Mouse (Mus musculus): ENCODE measurements at regions not wholly inside any gene's neighbourhood (a gene's known extent, or its start where the extent isn't known, plus 50 kb on each side); places are given as distances from the start of the nearest gene placed in this dataset.

GRCm38 (mm10) chr1:91692709-91693460, 108.4 kb upstream of the Twist2 start:
- WGBS, result 72% methylated on average over 9 of the region's 9 CpGs
- H3K27me3 ChIP-seq (ENCODE audit: control insufficient read depth, insufficient read depth, low read length), result no peaks in the 10 kb centered on the region
- no peaks in the 10 kb centered on the region for H3K9me3 ChIP-seq (ENCODE audit: control insufficient read depth, low read length)
- no peak overlapping the region for H3K4me3 ChIP-seq (ENCODE audit: low read length)
- no peaks in the 10 kb centered on the region for H3K36me3 ChIP-seq (ENCODE audit: control insufficient read depth, insufficient read depth, low read length)
- H3K4me1 ChIP-seq (ENCODE audit: control insufficient read depth, insufficient read depth, low read length), result no peaks in the 10 kb centered on the region
- no peak overlapping the region for H3K4me2 ChIP-seq (replicated peaks; ENCODE audit: low read depth, low read length)
- no peak overlapping the region for H3K27ac ChIP-seq (ENCODE audit: low read depth, low read length)
- no peak for ATAC-seq (ENCODE audit: low FRiP score, low TSS enrichment)
- H3K9ac ChIP-seq (ENCODE audit: low read depth, low read length), result no peak overlapping the region

- H3K4me2 ChIP-seq (replicated peaks; ENCODE audit: low read depth, low read length), result no peak overlapping the region
- H3K9ac ChIP-seq (ENCODE audit: low read depth, low read length), result no peak overlapping the region
- H3K36me3 ChIP-seq (ENCODE audit: control insufficient read depth, insufficient read depth, low read length), result no peaks in the 10 kb centered on the region
- H3K4me3 ChIP-seq (ENCODE audit: low read length), result no peak overlapping the region
- 62% methylated on average over 8 of the region's 8 CpGs for WGBS
- no peak for ATAC-seq (ENCODE audit: low FRiP score, low TSS enrichment)
- H3K27me3 ChIP-seq (ENCODE audit: control insufficient read depth, insufficient read depth, low read length), result 0 out of 2 replicates have a peak, but pooled peaks cover 8% of the 10 kb centered on the region
- no peaks in the 10 kb centered on the region for H3K9me3 ChIP-seq (ENCODE audit: control insufficient read depth, low read length)
- H3K27ac ChIP-seq (ENCODE audit: low read depth, low read length), result no peak overlapping the region
- no peaks in the 10 kb centered on the region for H3K4me1 ChIP-seq (ENCODE audit: control insufficient read depth, insufficient read depth, low read length)
These were observed 104.2 kb upstream of the Twist2 start for GRCm38 (mm10) chr1:91697053-91697452.

GRCm38 (mm10) chr1:91701475-91701874, 99.8 kb upstream of the Twist2 start:
- 80% methylated on average over 12 of the region's 12 CpGs for WGBS

GRCm38 (mm10) chr1:91702021-91702420, 99.2 kb upstream of the Twist2 start:
- no peak overlapping the region for H3K27ac ChIP-seq (ENCODE audit: low read depth, low read length)
- 83% methylated on average over 6 of the region's 6 CpGs for WGBS
- H3K4me3 ChIP-seq (ENCODE audit: low read length), result no peak overlapping the region
- no peaks in the 10 kb centered on the region for H3K4me1 ChIP-seq (ENCODE audit: control insufficient read depth, insufficient read depth, low read length)
- H3K4me2 ChIP-seq (replicated peaks; ENCODE audit: low read depth, low read length), result no peak overlapping the region
- no peak for ATAC-seq (ENCODE audit: low FRiP score, low TSS enrichment)
- no peak overlapping the region for H3K9ac ChIP-seq (ENCODE audit: low read depth, low read length)
- H3K27me3 ChIP-seq (ENCODE audit: control insufficient read depth, insufficient read depth, low read length), result 0 out of 2 replicates have a peak, but pooled peaks cover 8% of the 10 kb centered on the region
- no peaks in the 10 kb centered on the region for H3K9me3 ChIP-seq (ENCODE audit: control insufficient read depth, low read length)
- H3K36me3 ChIP-seq (ENCODE audit: control insufficient read depth, insufficient read depth, low read length), result no peaks in the 10 kb centered on the region

More at GRCm38 (mm10) chr1:91701475-91701874, 99.8 kb upstream of the Twist2 start:
- no peak overlapping the region for H3K4me2 ChIP-seq (replicated peaks; ENCODE audit: low read depth, low read length)
- H3K36me3 ChIP-seq (ENCODE audit: control insufficient read depth, insufficient read depth, low read length), result no peaks in the 10 kb centered on the region
- ATAC-seq (ENCODE audit: low FRiP score, low TSS enrichment), result no peak
- no peak overlapping the region for H3K9ac ChIP-seq (ENCODE audit: low read depth, low read length)
- no peak overlapping the region for H3K27ac ChIP-seq (ENCODE audit: low read depth, low read length)
- 0 out of 2 replicates have a peak, but pooled peaks cover 8% of the 10 kb centered on the region for H3K27me3 ChIP-seq (ENCODE audit: control insufficient read depth, insufficient read depth, low read length)
- H3K9me3 ChIP-seq (ENCODE audit: control insufficient read depth, low read length), result no peaks in the 10 kb centered on the region
- no peak overlapping the region for H3K4me3 ChIP-seq (ENCODE audit: low read length)
- no peaks in the 10 kb centered on the region for H3K4me1 ChIP-seq (ENCODE audit: control insufficient read depth, insufficient read depth, low read length)

- no peak overlapping the region for H3K4me2 ChIP-seq (replicated peaks; ENCODE audit: low read depth, low read length)
- H3K4me3 ChIP-seq (ENCODE audit: low read length), result no peak overlapping the region
- no peaks in the 10 kb centered on the region for H3K36me3 ChIP-seq (ENCODE audit: control insufficient read depth, insufficient read depth, low read length)
These were observed 98.5 kb upstream of the Twist2 start for GRCm38 (mm10) chr1:91702737-91703136.

GRCm38 (mm10) chr1:91705451-91705850, 95.8 kb upstream of the Twist2 start:
- H3K9ac ChIP-seq (ENCODE audit: low read depth, low read length), result no peak overlapping the region
- 0 out of 2 replicates have a peak, but pooled peaks cover 6% of the 10 kb centered on the region for H3K27me3 ChIP-seq (ENCODE audit: control insufficient read depth, insufficient read depth, low read length)
- H3K4me2 ChIP-seq (replicated peaks; ENCODE audit: low read depth, low read length), result no peak overlapping the region
- no peak overlapping the region for H3K4me3 ChIP-seq (ENCODE audit: low read length)
- ATAC-seq (ENCODE audit: low FRiP score, low TSS enrichment), result no peak
- no peaks in the 10 kb centered on the region for H3K9me3 ChIP-seq (ENCODE audit: control insufficient read depth, low read length)
- H3K4me1 ChIP-seq (ENCODE audit: control insufficient read depth, insufficient read depth, low read length), result no peaks in the 10 kb centered on the region
- H3K36me3 ChIP-seq (ENCODE audit: control insufficient read depth, insufficient read depth, low read length), result no peaks in the 10 kb centered on the region
- H3K27ac ChIP-seq (ENCODE audit: low read depth, low read length), result no peak overlapping the region
- 86% methylated on average over 9 of the region's 9 CpGs for WGBS

More at GRCm38 (mm10) chr1:91702737-91703136, 98.5 kb upstream of the Twist2 start:
- 0 out of 2 replicates have a peak, but pooled peaks cover 8% of the 10 kb centered on the region for H3K27me3 ChIP-seq (ENCODE audit: control insufficient read depth, insufficient read depth, low read length)
- no peak overlapping the region for H3K9ac ChIP-seq (ENCODE audit: low read depth, low read length)
- H3K9me3 ChIP-seq (ENCODE audit: control insufficient read depth, low read length), result no peaks in the 10 kb centered on the region
- no peaks in the 10 kb centered on the region for H3K4me1 ChIP-seq (ENCODE audit: control insufficient read depth, insufficient read depth, low read length)
- no peak overlapping the region for H3K27ac ChIP-seq (ENCODE audit: low read depth, low read length)
- no peak for ATAC-seq (ENCODE audit: low FRiP score, low TSS enrichment)

GRCm38 (mm10) chr1:91708550-91709243, 92.6 kb upstream of the Twist2 start:
- no peaks in the 10 kb centered on the region for H3K9me3 ChIP-seq (ENCODE audit: control insufficient read depth, low read length)
- no peaks in the 10 kb centered on the region for H3K4me1 ChIP-seq (ENCODE audit: control insufficient read depth, insufficient read depth, low read length)
- no peak overlapping the region for H3K4me3 ChIP-seq (ENCODE audit: low read length)
- no peak overlapping the region for H3K9ac ChIP-seq (ENCODE audit: low read depth, low read length)
- H3K36me3 ChIP-seq (ENCODE audit: control insufficient read depth, insufficient read depth, low read length), result no peaks in the 10 kb centered on the region
- no peak overlapping the region for H3K4me2 ChIP-seq (replicated peaks; ENCODE audit: low read depth, low read length)
- no peak overlapping the region for H3K27ac ChIP-seq (ENCODE audit: low read depth, low read length)
- ATAC-seq (ENCODE audit: low FRiP score, low TSS enrichment), result no peak
- peaks cover 6% of the 10 kb centered on the region; the same call in 1 of the 2 replicates for H3K27me3 ChIP-seq (ENCODE audit: control insufficient read depth, insufficient read depth, low read length)
- 58% methylated on average over 7 of the region's 7 CpGs for WGBS

- peaks cover 6% of the 10 kb centered on the region; the same call in 1 of the 2 replicates for H3K27me3 ChIP-seq (ENCODE audit: control insufficient read depth, insufficient read depth, low read length)
- ATAC-seq (ENCODE audit: low FRiP score, low TSS enrichment), result no peak
- H3K36me3 ChIP-seq (ENCODE audit: control insufficient read depth, insufficient read depth, low read length), result no peaks in the 10 kb centered on the region
- H3K9me3 ChIP-seq (ENCODE audit: control insufficient read depth, low read length), result no peaks in the 10 kb centered on the region
- WGBS, result 88% methylated on average over 1 of the region's 1 CpGs
- no peak overlapping the region for H3K9ac ChIP-seq (ENCODE audit: low read depth, low read length)
- no peak overlapping the region for H3K4me2 ChIP-seq (replicated peaks; ENCODE audit: low read depth, low read length)
- no peaks in the 10 kb centered on the region for H3K4me1 ChIP-seq (ENCODE audit: control insufficient read depth, insufficient read depth, low read length)
- H3K4me3 ChIP-seq (ENCODE audit: low read length), result no peak overlapping the region
- H3K27ac ChIP-seq (ENCODE audit: low read depth, low read length), result no peak overlapping the region
These were observed 92.0 kb upstream of the Twist2 start for GRCm38 (mm10) chr1:91709244-91709600.

- WGBS, result 83% methylated on average over 11 of the region's 11 CpGs
- Histone ChIP-seq H3K9me3 (ENCODE audit: control insufficient read depth, low read length) (no peaks in the 10 kb centered on the region), H3K27me3 (ENCODE audit: control insufficient read depth, insufficient read depth, low read length) (peaks cover 6% of the 10 kb centered on the region; the same call in 1 of the 2 replicates), H3K27ac (ENCODE audit: low read depth, low read length) (no peak overlapping the region), H3K9ac (ENCODE audit: low read depth, low read length) (no peak overlapping the region), H3K4me3 (ENCODE audit: low read length) (no peak overlapping the region), H3K4me2 (replicated peaks; ENCODE audit: low read depth, low read length) (no peak overlapping the region), H3K4me1 (ENCODE audit: control insufficient read depth, insufficient read depth, low read length) (no peaks in the 10 kb centered on the region), H3K36me3 (ENCODE audit: control insufficient read depth, insufficient read depth, low read length) (no peaks in the 10 kb centered on the region)
- no peak for ATAC-seq (ENCODE audit: low FRiP score, low TSS enrichment)
These were observed 88.1 kb upstream of the Twist2 start for GRCm38 (mm10) chr1:91713131-91713530.
